Mouse (Mus musculus): ENCODE data around the gene Scn11a.

Gene Scn11a

GRCm38 (mm10) chr9:119796791-119797190 lies 28.5 kb downstream of the Scn11a start:
- DNase-seq (ENCODE audit: low spot score in 2 of 2): no peak

GRCm38 (mm10) chr9:119795254-119795912 lies 29.9 kb downstream of the Scn11a start:
- no peak for DNase-seq (ENCODE audit: low spot score in 2 of 2)

- DNase-seq (ENCODE audit: low spot score in 2 of 2): no peak
These were observed 30.8 kb downstream of the Scn11a start for GRCm38 (mm10) chr9:119794470-119794869.

GRCm38 (mm10) chr9:119792505-119792904 lies 32.8 kb downstream of the Scn11a start:
- DNase-seq (ENCODE audit: low spot score in 2 of 2): no peak

- no peak for DNase-seq (ENCODE audit: low spot score in 2 of 2)
These were observed 44.4 kb downstream of the Scn11a start for GRCm38 (mm10) chr9:119780901-119781300.

GRCm38 (mm10) chr9:119776661-119777060 lies 48.6 kb downstream of the Scn11a start:
- no peak for DNase-seq (ENCODE audit: low spot score in 2 of 2)

- DNase-seq (ENCODE audit: low spot score in 2 of 2): peak in 1 of 2 experiments; percentile 7
These were observed 56.7 kb downstream of the Scn11a start for GRCm38 (mm10) chr9:119768585-119768984.

GRCm38 (mm10) chr9:119760226-119760625 lies 65.0 kb downstream of the Scn11a start:
- no peak for DNase-seq (ENCODE audit: low spot score in 2 of 2)

- no peak for DNase-seq (ENCODE audit: low spot score in 2 of 2)
These were observed 65.8 kb downstream of the Scn11a start for GRCm38 (mm10) chr9:119759457-119759856.

GRCm38 (mm10) chr9:119751507-119751906 lies 73.7 kb downstream of the Scn11a start:
- peak in 1 of 2 experiments; percentile 19 for DNase-seq (ENCODE audit: low spot score in 2 of 2)

GRCm38 (mm10) chr9:119749112-119749511 lies 76.1 kb downstream of the Scn11a start:
- no peak for DNase-seq (ENCODE audit: low spot score in 2 of 2)

- DNase-seq (ENCODE audit: low spot score in 2 of 2): peak; percentile 67 to 70
These were observed 81.4 kb downstream of the Scn11a start for GRCm38 (mm10) chr9:119743900-119744299.

- no peak for DNase-seq (ENCODE audit: low spot score in 2 of 2)
These were observed 81.9 kb downstream of the Scn11a start for GRCm38 (mm10) chr9:119743312-119743711.

GRCm38 (mm10) chr9:119741101-119741786 lies 84.0 kb downstream of the Scn11a start:
- no peak for DNase-seq (ENCODE audit: low spot score in 2 of 2)

- no peak for DNase-seq (ENCODE audit: low spot score in 2 of 2)
These were observed 96.7 kb downstream of the Scn11a start for GRCm38 (mm10) chr9:119728412-119729097.

- no peak for DNase-seq (ENCODE audit: low spot score in 2 of 2)
These were observed 98.3 kb downstream of the Scn11a start for GRCm38 (mm10) chr9:119726990-119727389.

GRCm38 (mm10) chr9:119725293-119725862 lies 99.9 kb downstream of the Scn11a start:
- no peak for DNase-seq (ENCODE audit: low spot score in 2 of 2)

- DNase-seq (ENCODE audit: low spot score in 2 of 2): no peak
These were observed 106.0 kb downstream of the Scn11a start, which contains the start of gene Scn10a for GRCm38 (mm10) chr9:119719222-119719621. Scn10a (minus strand) TSS chr9:119719322.

- DNase-seq (ENCODE audit: low spot score in 2 of 2): peak in 1 of 2 experiments; percentile 4
These were observed 118.6 kb downstream of the Scn11a start for GRCm38 (mm10) chr9:119706700-119707099.
